Mouse (Mus musculus) limb, embryonic 11.5 days (tissue): ENCODE data around the gene Ndufaf8. TPM values are rescaled to one million over a fixed set of nuclear protein-coding genes. Genes with fewer than 3 reads are reported as not detected.
A peak's percentile ranks its signal among the peaks of the same experiment; 100 is the strongest.

ENCODE experiments used
- ATAC-seq: fragments of 200-750 bp; cut with Nextera tagmentation; 2 replicates; pipeline ENCODE4 v1.8.0; 2017; ENCODE audit warnings: low read depth; ENCODE audit not compliant: insufficient number of reproducible peaks, low FRiP score, low TSS enrichment
- DNase-seq: peaks from one replicate; pipeline ENCODE4 v3.0.0-alpha.2; 2015; ENCODE audit warnings: low spot score
- H3K27ac ChIP-seq: fragments of 300-500 bp; sonication (generic); replicated peaks from 2 replicates; pipeline ENCODE4 v1.5.1; 2014; ENCODE audit warnings: low read depth, mild to moderate bottlenecking, low read length
- H3K27me3 ChIP-seq: fragments of 300-500 bp; sonication (generic); 2 replicates; pipeline ENCODE4 v1.6.1; 2014; ENCODE audit warnings: mild to moderate bottlenecking, low read length, mixed read lengths; ENCODE audit not compliant: control insufficient read depth, insufficient read depth
- H3K36me3 ChIP-seq: fragments of 300-500 bp; sonication (generic); 2 replicates; pipeline ENCODE4 v1.6.1; 2014; ENCODE audit warnings: mild to moderate bottlenecking, low read length, moderate library complexity, mixed read lengths; ENCODE audit not compliant: control insufficient read depth, insufficient read depth
- H3K4me1 ChIP-seq: fragments of 300-500 bp; sonication (generic); 2 replicates; pipeline ENCODE4 v1.6.1; 2014; ENCODE audit warnings: low read length, mixed read lengths; ENCODE audit not compliant: control insufficient read depth, insufficient read depth
- H3K4me2 ChIP-seq: fragments of 300-500 bp; sonication (generic); 2 replicates; pipeline ENCODE4 v1.6.1; 2014; ENCODE audit warnings: low read depth, mild to moderate bottlenecking, moderate library complexity; ENCODE audit not compliant: severe bottlenecking
- H3K4me3 ChIP-seq: fragments of 300-500 bp; sonication (generic); 2 replicates; pipeline ENCODE4 v1.5.1; 2014; ENCODE audit warnings: low read depth, low read length
- H3K9ac ChIP-seq: fragments of 300-500 bp; sonication (generic); 2 replicates; pipeline ENCODE4 v1.6.1; 2014; ENCODE audit warnings: mild to moderate bottlenecking, low read length
- H3K9me3 ChIP-seq: fragments of 300-500 bp; sonication (generic); 2 replicates; pipeline ENCODE4 v1.6.1; 2016; ENCODE audit warnings: low read length; ENCODE audit not compliant: control insufficient read depth
- WGBS: fragments of 180-500 bp; shearing (Covaris S2); extraction: QIAGEN DNeasy Blood & Tissue Kit; methylation state at CpG from one replicate; pipeline ENCODE4 v1.1.7; 2014; 5-methylcytosine and 5-hydroxymethylcytosine counted together
- polyA plus RNA-seq: library from polyadenylated mRNA; unstranded; fragments of >200 nt; fragmentation: Nextera tagmentation; extraction: Ambion mirVana; gene quantifications from 2 replicates; pipeline ENCODE4 v1.2.1, GENCODE M21; 2014

Ndufaf8 gene
- polyA plus RNA-seq, 1 experiment from 2014 or later: 71.3 TPM

- Histone ChIP-seq H3K4me1 (peaks cover 12% of the 10 kb centered on the region), H3K4me2 (no peak overlapping the region), H3K27ac (no peak overlapping the region), H3K9ac (no peak overlapping the region), H3K36me3 (no peaks in the 10 kb centered on the region), H3K27me3 (no peaks in the 10 kb centered on the region), H3K9me3 (no peaks in the 10 kb centered on the region), H3K4me3 (no peak overlapping the region)
- DNase-seq (no peak), ATAC-seq (no peak)
- 85% methylated on average over 2 of the region's 2 CpGs for WGBS
These were observed 18.9 kb downstream of the Ndufaf8 start for GRCm38 (mm10) chr11:120117626-120118025.

GRCm38 (mm10) chr11:120119108-120119507 lies 20.4 kb downstream of the Ndufaf8 start:
- Histone ChIP-seq H3K9me3 (no peaks in the 10 kb centered on the region), H3K36me3 (peaks cover 4% of the 10 kb centered on the region; the same call in 1 of the 2 replicates), H3K4me1 (peaks cover 12% of the 10 kb centered on the region), H3K27ac (no peak overlapping the region), H3K27me3 (no peaks in the 10 kb centered on the region), H3K9ac (no peak overlapping the region), H3K4me3 (no peak overlapping the region), H3K4me2 (no peak overlapping the region)
- WGBS: 92% methylated on average over 7 of the region's 7 CpGs
- no peak for DNase-seq
- no peak for ATAC-seq

DNA sequence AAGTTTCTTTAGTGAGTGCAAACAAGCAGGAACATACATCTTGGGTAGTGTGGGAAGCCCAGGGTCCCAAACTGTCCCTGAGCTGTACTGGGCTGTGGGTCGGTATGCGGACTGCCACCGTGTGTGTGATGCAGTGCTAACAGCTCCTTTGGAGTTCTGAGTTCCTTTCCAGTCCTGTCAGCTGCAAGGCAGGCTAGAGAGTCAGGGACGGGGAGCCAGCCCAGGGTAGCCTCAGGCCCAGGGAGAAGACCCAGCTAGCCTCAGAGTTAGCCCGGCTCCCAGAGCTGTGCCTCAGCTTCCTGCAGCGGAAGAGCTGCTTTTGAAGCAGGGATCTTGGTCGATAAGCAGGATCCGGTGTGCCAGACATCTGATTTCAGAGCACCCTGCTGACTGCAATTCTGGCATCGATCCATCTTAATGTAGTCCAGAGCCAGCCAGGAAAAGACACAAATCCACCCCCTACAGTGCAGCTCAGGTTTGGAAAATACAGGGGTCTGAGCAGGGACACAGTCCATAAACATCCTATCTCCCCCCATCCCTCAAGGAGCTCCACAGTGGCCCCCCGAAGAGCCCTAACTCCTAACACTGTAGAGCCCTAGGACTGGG lies 21.3 kb downstream of the Ndufaf8 start:
- ATAC-seq (no peak), DNase-seq (no peak)
- Histone ChIP-seq H3K9ac (no peak overlapping the region), H3K27ac (no peak overlapping the region), H3K36me3 (peaks cover 8% of the 10 kb centered on the region; the same call in 1 of the 2 replicates), H3K27me3 (no peaks in the 10 kb centered on the region), H3K4me1 (peaks cover 11% of the 10 kb centered on the region), H3K4me2 (no peak overlapping the region), H3K9me3 (no peaks in the 10 kb centered on the region), H3K4me3 (no peak overlapping the region)
- 85% methylated on average over 10 of the region's 10 CpGs for WGBS

- Histone ChIP-seq H3K4me2 (no peak overlapping the region), H3K9ac (no peak overlapping the region), H3K27ac (no peak overlapping the region), H3K36me3 (peaks cover 8% of the 10 kb centered on the region; the same call in 1 of the 2 replicates), H3K27me3 (no peaks in the 10 kb centered on the region), H3K4me3 (no peak overlapping the region), H3K4me1 (0 out of 2 replicates have a peak, but pooled peaks cover 5% of the 10 kb centered on the region), H3K9me3 (no peaks in the 10 kb centered on the region)
- ATAC-seq: no peak
- peak; percentile 83 for DNase-seq
- 77% methylated on average over 17 of the region's 17 CpGs for WGBS
These were observed 22.1 kb downstream of the Ndufaf8 start for GRCm38 (mm10) chr11:120120642-120121420.

GRCm38 (mm10) chr11:120122126-120122525 lies 23.4 kb downstream of the Ndufaf8 start:
- WGBS: 85% methylated on average over 12 of the region's 12 CpGs
- Histone ChIP-seq H3K36me3 (peaks cover 8% of the 10 kb centered on the region; the same call in 1 of the 2 replicates), H3K4me1 (0 out of 2 replicates have a peak, but pooled peaks cover 5% of the 10 kb centered on the region), H3K4me2 (no peak overlapping the region), H3K9ac (no peak overlapping the region), H3K27me3 (no peaks in the 10 kb centered on the region), H3K27ac (no peak overlapping the region), H3K9me3 (no peaks in the 10 kb centered on the region), H3K4me3 (no peak overlapping the region)
- DNase-seq (no peak), ATAC-seq (no peak)

GRCm38 (mm10) chr11:120126845-120127244 lies 28.1 kb downstream of the Ndufaf8 start:
- DNase-seq (no peak), ATAC-seq (no peak)
- WGBS: 83% methylated on average over 2 of the region's 2 CpGs
- H3K4me3 ChIP-seq: no peak overlapping the region
- H3K4me2 ChIP-seq: no peak overlapping the region
- no peak overlapping the region for H3K9ac ChIP-seq
- no peaks in the 10 kb centered on the region for H3K9me3 ChIP-seq
- peaks cover 17% of the 10 kb centered on the region for H3K36me3 ChIP-seq
- no peak overlapping the region for H3K27ac ChIP-seq
- H3K4me1 ChIP-seq: no peaks in the 10 kb centered on the region
- H3K27me3 ChIP-seq: no peaks in the 10 kb centered on the region

DNA sequence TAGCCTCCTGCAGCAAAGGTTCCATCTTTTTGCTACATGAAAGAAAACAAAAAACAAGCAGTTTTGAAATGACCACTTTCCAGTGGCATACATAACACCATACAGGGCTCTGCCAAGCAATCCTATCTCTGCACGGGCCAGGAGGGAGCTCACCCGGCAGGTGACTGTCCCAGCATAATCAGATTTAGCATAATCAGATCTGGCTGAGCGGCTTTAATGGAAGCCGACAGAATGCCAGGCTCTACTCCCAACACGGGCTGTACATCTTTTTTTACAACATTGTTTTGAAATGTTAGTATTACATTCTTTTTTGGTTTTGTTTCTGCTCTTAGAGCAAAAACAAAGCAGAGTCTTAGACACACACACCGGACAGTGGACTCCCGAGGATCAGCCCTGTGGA lies 30.6 kb downstream of the Ndufaf8 start:
- no peak overlapping the region for H3K4me2 ChIP-seq

GRCm38 (mm10) chr11:120134148-120134547 lies 35.4 kb downstream of the Ndufaf8 start:
- ATAC-seq: no peak

More for the DNA sequence above, 30.6 kb downstream of the Ndufaf8 start:
- DNase-seq (no peak), ATAC-seq (no peak)
- no peaks in the 10 kb centered on the region for H3K9me3 ChIP-seq
- WGBS: 90% methylated on average over 7 of the region's 7 CpGs
- H3K36me3 ChIP-seq: peaks cover 13% of the 10 kb centered on the region
- no peaks in the 10 kb centered on the region for H3K4me1 ChIP-seq
- no peak overlapping the region for H3K27ac ChIP-seq
- no peak overlapping the region for H3K4me3 ChIP-seq
- no peaks in the 10 kb centered on the region for H3K27me3 ChIP-seq
- H3K9ac ChIP-seq: no peak overlapping the region

More at GRCm38 (mm10) chr11:120134148-120134547, 35.4 kb downstream of the Ndufaf8 start:
- H3K9ac ChIP-seq: no peak overlapping the region
- DNase-seq: no peak
- H3K27ac ChIP-seq: no peak overlapping the region
- H3K36me3 ChIP-seq: peaks cover 7% of the 10 kb centered on the region
- peaks cover 6% of the 10 kb centered on the region; the same call in 1 of the 2 replicates for H3K4me1 ChIP-seq
- H3K4me2 ChIP-seq: no peak overlapping the region
- no peaks in the 10 kb centered on the region for H3K9me3 ChIP-seq
- no peaks in the 10 kb centered on the region for H3K27me3 ChIP-seq
- no peak overlapping the region for H3K4me3 ChIP-seq
- 94% methylated on average over 5 of the region's 5 CpGs for WGBS
